Mouse (Mus musculus): ENCODE measurements around the gene Rpl21.
"Not testable (repeated sequence)": the region's sequence is repeated elsewhere in the genome, so short reads cannot be mapped to it uniquely, and the experiment has no call there.

The Rpl21 gene

GRCm38 (mm10) chr5:146872981-146873631 is 40.4 kb downstream of the Rpl21 start:
- DNase-seq: no peak

- DNase-seq: no peak
Measured at GRCm38 (mm10) chr5:146876024-146876423, 43.3 kb downstream of the Rpl21 start.

- not testable (repeated sequence) for DNase-seq
Measured at GRCm38 (mm10) chr5:146877882-146878281, 45.2 kb downstream of the Rpl21 start.

GRCm38 (mm10) chr5:146882261-146882660 is 49.6 kb downstream of the Rpl21 start:
- DNase-seq: no peak

GRCm38 (mm10) chr5:146883053-146883452 is 50.4 kb downstream of the Rpl21 start:
- DNase-seq: no peak

- no peak for DNase-seq
Measured at GRCm38 (mm10) chr5:146883486-146884272, 51.0 kb downstream of the Rpl21 start.
